Comparison of ENCODE assay signal across 8 mouse cellular contexts in genomic region chr6:67036837-67037628, GRCm38 (mm10). TPM values are rescaled to one million over a fixed set of nuclear protein-coding genes. Genes with fewer than 3 reads are reported as not detected.
A peak's percentile ranks its signal among the peaks of the same experiment; 100 is the strongest.
DNase-seq lines count a peak whose midpoint lies in the region; ATAC-seq lines count a peak whose summit lies in the region.

TSS of gene Gadd45a (minus strand) at chr6:67037457.

- H3K9me3 ChIP-seq in hindbrain, embryonic 12.5 days (replicated peaks) = no peaks in the 10 kb centered on the region

- peak within 1 kb of the TSS; percentile 84 for H3K9ac ChIP-seq in hindbrain, embryonic 12.5 days

- no peaks in the 10 kb centered on the region; the same call in 1 of the 2 replicates for H3K27me3 ChIP-seq in hindbrain, embryonic 12.5 days

- WGBS in hindbrain, embryonic 12.5 days = under 1% methylated on average over 66 of the region's 69 CpGs

- ATAC-seq in hindbrain, embryonic 12.5 days (ENCODE audit: low FRiP score) = peak; percentile 98

- H3K4me1 ChIP-seq in hindbrain, embryonic 12.5 days = peaks cover 16% of the 10 kb centered on the region

- peak within 1 kb of the TSS; percentile 94 for H3K27ac ChIP-seq in hindbrain, embryonic 12.5 days

- no peaks in the 10 kb centered on the region for H3K36me3 ChIP-seq in hindbrain, embryonic 12.5 days

- peak within 1 kb of the TSS; percentile 84 for H3K4me3 ChIP-seq in hindbrain, embryonic 12.5 days

- peak; percentile 96 for DNase-seq in NIH3T3 (ENCODE audit: low read depth)
- peak; percentile 97 to 99 for DNase-seq in cerebellum, postnatal 10 days
- peak; percentile 88 to 89 for DNase-seq in frontal cortex, postnatal 10 days (ENCODE audit: low spot score in 2 of 2)
- peak; percentile 89 to 95 for DNase-seq in layer of hippocampus, postnatal 14 days (ENCODE audit: low spot score in 2 of 2)
- DNase-seq in lung, postnatal 14 days = peak; percentile 95
- DNase-seq in retina, adult 2 months (ENCODE audit: low read depth, low spot score) = peak; percentile 93
- peak; percentile 95 to 98 for DNase-seq in thymus, postnatal 36 days

- peak within 1 kb of the TSS; percentile 70 for H3K4me2 ChIP-seq in hindbrain, embryonic 12.5 days (replicated peaks)

RNA-seq across cellular contexts. Expression of gene Gadd45a, which starts in this region (rescaled TPM):
- polyA plus RNA-seq in hindbrain, embryonic 12.5 days (2016; fragmentation: Nextera tagmentation; extraction: Ambion mirVana) = 25.0 and 30.3 TPM in 2 replicates
- total RNA-seq in layer of hippocampus, postnatal 14 days (2021) = 1 to 10 TPM; 7.0 to 8.2 TPM

Comparison
In these comparisons a context has a peak if more than half of its experiments do, and no peak if none do; other contexts are left out.
1. Peak in every context shown above with its lines: DNase-seq, ATAC-seq, H3K4me3 ChIP-seq and H3K27ac ChIP-seq.